Mouse (Mus musculus) liver, adult (tissue): ENCODE measurements around the gene Pdcd2.
A peak's percentile ranks its signal among the peaks of the same experiment; 100 is the strongest.

ENCODE experiments used
- GATA4 ChIP-seq: IDR thresholded peaks from 2 replicates; pipeline ENCODE4 v1.6.1; 2014; ENCODE audit warnings: mild to moderate bottlenecking, low read length; ENCODE audit not compliant: insufficient replicate concordance

Gene Pdcd2

DNA sequence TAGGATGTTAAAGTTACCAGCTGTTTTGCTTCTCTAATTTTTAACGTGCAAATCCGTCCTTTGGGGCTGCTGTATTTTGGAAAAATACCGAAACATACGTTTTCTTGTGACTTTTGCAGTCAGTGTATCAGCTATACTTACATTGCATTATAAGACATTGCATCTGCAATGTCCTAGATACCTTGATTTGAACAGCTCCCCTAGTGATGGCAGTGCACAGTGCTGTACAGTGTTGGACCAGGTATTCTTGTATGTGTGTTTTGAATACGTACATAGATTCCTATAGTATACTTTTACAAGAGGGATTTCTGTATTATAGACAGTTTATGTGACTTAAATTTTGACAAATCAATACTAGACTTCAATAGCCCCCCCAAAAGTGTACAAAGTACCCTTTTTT is 8.9 kb downstream of the Pdcd2 start:
- TF ChIP-seq GATA4, result no peak

DNA sequence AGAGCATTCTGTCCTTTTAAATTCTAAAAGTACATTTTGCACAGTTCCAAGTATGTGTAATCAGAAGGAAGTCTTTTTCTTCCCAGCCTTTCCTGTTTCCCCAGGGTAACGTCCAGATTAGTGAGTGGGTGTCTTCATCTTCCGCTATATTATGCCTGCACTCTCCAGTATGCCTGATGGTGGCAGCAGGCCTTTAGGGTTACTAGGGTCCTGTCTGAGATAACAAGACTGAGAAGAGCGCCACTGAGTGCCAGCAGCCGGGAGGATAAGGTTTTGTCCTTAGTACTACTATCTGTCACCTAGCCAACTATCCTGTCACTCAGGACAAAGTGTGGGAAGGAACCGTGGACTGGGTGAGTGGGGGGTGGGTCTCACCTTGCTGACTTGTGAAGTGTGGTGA is 9.3 kb downstream of the Pdcd2 start:
- TF ChIP-seq GATA4, result peak; percentile 79; the same call in 1 of the 2 replicates

DNA sequence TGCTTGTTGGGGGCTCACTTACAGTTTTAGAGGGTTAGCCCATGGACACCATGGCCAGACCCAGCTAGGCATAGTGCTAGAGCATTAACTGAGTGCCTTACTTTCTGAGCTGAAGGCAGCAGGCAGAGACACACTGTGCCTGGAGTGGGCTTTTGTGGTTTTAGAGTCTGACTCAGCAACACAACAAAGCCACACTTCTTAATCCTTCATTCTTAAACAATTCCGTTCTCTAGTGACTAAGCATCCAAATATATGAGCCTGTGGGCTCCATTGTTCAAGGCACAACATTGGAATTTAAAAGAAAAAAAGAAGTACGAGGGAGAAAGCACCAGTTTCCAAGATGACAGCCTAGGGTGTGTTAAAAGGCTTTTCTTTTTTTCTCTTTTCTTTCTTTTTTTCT is 16.4 kb downstream of the Pdcd2 start:
- no peak for TF ChIP-seq GATA4

DNA sequence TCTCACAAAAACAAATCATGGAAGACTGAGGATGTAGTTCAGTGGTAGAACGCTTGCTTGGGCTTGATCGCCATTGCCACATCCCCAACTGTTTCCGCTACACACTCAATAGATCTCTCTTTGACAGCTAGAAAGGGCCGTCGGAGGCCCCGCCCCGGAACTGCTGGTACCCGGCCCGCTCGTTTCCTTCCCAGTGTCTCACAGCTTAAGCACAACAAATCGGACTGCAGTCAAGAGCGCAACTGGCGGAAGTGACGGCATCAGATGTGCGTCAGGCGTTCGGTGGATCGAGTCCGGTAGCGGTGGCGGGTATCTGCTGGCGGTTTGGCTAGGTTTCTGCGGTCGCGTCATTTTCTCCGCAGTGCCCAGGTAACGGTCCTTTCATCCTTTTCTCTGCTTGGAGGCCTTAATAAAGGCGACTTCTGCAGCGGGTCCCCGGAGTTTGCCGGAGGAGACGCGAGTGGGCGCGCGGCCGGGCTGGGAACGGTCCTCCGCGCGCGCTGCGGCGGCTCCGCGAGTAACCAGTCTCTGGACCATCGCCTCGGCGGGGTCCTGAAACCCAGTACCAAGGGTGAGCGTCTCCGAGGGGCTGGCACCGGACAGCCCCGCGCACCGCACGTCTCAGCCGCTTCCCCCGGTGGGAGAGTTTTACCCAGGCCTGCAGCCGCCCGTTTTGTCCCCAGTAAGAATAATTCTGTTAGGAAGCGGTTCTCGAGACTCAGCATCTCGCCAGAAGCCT is 27.3 kb downstream of the Pdcd2 start, which contains the start of the genes Psmb1 and Tbp:
TSS of gene Psmb1 (minus strand) at position 96 of the 739 bp plus-strand sequence.
TSS of gene Tbp (plus strand) at position 233 of the 739 bp plus-strand sequence.
- peak; percentile 61; the same call in 1 of the 2 replicates for TF ChIP-seq GATA4

DNA sequence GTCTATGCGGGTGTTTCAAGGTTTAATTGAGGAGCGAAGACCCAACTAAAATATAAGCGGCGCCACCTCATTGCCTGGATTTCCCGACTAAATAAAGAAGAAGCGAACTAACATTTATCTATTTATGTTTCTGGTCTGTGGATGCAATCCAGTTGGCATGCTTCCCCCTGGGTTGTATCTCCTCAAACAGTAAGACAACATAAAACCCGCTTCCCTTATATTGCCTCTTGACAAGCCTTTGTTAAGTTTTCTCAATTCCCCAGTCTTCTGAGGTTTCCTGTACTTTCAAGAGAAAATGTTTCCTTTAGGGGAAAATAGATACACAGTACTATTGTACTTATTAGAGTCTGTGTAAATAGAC is 28.4 kb downstream of the Pdcd2 start:
- no peak for TF ChIP-seq GATA4

DNA sequence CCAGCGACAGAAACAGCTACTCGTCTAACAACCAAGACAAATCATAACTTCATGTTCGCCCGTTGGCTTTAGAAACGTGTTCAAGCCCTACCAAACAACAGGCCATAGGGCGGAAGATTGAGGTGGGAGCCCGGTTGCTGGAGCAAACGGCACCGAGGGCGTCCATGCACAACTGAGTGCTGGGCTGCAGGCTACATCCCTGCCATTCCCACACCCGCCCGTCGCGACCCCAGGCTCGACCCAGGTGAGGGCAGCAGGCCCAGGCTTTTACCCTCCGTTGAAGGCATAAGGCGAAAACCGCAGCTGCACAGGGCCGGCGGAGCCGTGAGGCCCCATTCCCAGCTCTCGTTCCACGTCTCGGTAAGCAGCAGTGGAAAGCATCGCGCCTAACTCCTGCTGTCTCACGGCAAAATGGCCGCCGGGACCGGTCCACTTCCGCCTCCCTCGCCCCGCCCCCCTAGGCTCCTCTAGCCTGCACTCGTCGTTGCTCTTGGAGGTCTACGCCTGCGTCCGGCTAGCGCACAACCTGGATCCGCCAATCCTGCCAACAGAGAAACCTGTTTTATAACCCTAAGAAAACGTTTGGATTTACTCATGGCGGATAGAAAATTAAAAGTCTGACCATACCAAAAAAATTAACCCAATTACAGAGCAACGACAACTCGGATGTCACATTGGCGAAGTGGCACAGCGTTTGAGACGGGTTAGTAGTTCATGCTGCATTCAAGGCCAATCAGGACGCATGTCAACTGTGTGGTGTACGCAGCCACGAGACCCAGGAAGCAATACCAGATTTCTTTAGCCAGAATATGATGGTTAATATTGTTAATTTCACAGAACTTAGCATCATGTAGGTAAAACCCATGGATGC is 29.0 kb downstream of the Pdcd2 start:
- TF ChIP-seq GATA4, result no peak; the same call in 1 of the 2 replicates

DNA sequence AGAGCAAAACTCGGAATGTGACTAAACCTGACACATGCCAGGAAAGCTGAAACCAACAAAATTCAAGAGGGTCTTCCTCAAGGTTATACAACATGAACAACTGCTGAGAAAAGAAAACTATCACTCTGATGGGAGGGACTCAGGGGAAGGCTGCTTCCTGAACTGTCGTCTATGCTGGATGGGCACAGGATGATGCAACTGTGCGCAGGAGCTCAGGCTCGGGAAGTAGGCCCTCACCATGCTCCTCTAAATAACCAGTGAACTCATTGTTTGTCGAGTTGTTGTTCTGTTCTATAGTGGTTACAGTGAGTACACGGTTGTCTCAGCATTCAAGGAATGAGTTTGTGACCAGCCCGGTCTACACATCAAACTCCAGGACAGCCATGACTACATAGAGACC is 36.6 kb downstream of the Pdcd2 start:
- no peak for TF ChIP-seq GATA4

DNA sequence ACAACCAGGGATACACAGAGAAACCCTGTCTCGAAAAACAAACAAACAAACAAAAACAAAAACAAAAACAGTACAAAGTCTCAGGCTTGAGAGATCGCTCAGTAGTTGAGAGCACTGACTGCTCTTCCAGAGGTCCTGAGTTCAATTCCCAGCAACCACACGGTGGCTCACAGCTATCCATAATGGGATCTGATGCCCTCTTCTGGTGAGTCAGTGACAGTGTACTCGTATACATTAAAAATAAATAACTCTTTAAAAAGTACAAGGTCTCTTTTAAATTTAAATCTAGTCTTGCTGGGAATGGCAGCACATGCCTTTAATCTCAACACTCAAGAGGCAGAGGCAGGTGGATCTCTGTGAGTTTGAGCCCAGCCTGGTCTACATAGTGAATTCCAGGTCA is 54.4 kb downstream of the Pdcd2 start:
- TF ChIP-seq GATA4, result no peak
